Mouse (Mus musculus) MN1 (cell line): ENCODE results near the gene Acaca.

Experiments used
- DNase-seq: peaks from one replicate; pipeline ENCODE4 v3.0.0-alpha.2; 2016; ENCODE audit warnings: low spot score

Gene Acaca

DNA sequence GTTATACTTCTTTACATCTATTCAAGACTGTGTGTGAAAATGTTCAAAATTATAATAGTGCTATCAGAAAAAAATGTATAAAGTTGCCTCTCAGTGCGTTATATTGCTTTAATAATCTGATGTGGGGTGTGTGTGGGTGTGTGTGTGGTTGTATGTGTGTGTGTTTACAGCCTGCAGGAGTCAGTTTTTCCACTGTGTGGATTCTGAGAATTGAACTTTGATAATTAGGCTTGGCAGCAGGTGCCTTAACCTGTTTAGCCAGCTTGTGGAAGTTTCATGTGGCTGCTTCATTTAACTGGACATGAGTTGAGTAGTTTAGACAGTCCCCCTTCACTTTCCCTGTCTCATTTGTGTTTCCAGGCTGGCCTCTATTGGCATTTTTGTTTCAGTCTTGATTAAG lies 117.9 kb downstream of the Acaca start:
- DNase-seq: no peak

DNA sequence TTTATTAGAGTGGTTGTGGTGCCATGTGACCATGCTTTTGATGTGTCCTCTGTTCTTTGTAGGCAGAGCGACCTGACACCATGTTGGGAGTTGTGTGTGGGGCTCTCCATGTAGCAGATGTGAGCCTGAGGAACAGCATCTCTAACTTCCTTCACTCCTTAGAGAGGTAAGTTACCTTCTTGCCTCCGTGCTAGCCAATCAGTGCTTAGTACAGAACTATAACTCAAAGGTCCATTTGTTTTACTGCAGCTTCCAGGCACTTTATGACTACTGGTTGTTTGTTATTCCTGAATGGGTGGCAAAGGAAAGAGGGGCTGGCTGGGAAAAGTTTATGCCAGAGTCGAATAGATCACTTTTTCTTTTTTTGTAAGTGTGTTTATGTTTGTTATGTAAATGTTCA lies 121.7 kb downstream of the Acaca start:
- no peak for DNase-seq

DNA sequence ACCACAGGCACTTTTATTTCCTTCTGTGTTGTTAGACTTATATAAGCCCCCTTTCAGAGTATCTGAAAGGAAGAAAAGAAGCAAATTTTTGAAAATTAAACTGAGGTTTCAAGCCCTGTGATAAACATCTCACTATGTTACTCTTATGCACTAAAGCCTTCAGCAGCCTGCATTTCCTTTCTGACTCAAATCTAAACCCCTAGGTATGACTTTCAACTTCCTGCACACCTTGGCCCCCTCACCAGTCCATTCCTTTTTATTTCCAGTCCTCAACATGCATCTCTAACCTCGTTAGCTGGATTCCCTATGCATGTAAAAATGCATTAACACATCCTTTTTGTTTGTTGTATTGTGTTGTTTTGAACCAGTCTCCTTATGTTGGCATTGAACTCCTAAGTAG lies 123.0 kb downstream of the Acaca start:
- no peak for DNase-seq

DNA sequence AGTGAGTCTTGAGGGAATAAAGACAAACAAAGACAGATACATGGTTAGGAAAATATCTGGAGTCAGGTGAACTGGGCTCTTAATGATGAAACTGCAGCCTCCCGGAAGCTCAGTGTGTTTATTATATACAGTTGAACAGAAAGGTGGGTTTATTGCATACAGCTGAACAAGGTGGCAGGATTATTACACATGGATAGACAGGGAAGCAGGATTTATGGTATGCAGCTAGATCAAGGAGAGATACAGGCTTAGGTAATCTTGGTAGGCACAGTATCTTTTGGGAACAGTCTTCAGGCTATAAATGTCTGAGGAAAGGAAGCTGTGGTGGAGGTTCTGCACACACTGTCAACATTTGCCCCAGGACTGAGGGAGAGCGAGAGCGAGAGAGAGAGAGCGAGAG lies 126.4 kb downstream of the Acaca start:
- no peak for DNase-seq

DNA sequence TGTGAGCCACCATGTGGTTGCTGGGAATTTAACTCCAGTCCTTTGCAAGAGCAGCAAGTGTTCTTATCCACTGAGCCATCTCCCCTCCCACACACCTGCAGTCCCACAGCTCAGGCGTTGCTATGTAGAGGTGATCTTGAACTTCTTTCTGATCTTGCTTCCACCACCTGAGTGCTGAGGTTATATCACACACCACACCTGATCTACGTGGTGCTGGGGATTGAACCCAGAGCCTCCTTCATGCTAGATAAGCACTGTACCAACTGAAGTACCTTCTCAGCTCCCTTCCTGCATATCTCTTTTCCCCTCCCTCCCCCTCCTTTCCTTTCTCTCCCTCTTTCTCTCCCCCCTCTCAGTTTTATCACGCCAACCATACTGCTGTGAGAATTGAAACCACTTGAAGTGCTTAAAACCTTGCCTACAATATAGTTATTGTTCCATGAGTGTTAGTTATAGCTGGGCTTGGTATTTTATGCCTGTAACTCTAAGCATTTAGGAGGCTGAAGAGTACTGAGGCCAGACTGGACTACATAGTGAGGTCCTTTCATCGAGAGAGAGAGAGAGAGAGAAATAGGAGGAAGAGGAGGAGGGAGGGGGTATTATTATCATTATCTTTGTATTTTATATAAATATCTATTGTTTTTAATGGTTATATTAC lies 128.7 kb downstream of the Acaca start:
- DNase-seq: no peak

DNA sequence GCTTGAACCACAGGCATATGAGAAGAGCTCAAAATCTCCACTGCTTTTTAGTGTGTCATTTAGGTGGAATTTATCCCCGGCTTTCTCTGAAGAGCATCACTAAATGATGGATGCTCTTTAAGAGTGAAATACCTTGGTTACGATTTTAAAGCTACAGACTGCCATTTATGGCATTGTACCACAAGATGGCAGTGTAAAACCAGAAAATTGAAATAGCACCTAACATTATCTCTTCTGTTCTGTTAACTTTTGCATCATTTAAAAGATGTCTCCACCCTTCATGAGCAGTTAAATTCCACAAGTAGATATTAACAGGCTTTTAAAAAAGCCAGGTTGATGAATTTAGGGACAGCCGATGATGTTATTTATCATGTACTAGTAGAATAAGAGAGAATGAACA lies 135.0 kb downstream of the Acaca start:
- peak; percentile 58 for DNase-seq

DNA sequence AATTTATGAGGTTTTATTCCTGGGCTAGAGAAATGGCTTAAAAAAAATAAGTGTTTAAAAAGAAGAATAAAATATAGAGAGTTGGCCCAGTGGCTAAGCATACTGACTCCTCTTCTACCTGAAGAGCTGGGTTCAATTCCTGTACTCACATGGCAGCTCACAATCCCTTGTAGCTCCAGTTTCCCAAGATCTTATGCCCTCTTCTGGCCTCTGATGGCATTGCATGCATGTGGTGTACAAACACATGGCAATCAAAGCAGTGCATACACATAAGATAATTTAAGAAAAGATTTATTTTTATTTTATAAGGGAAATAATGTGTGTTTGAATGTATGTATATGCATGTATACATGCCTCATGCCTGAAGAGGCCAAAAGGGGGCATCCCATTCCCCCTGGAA lies 138.6 kb downstream of the Acaca start:
- no peak for DNase-seq

DNA sequence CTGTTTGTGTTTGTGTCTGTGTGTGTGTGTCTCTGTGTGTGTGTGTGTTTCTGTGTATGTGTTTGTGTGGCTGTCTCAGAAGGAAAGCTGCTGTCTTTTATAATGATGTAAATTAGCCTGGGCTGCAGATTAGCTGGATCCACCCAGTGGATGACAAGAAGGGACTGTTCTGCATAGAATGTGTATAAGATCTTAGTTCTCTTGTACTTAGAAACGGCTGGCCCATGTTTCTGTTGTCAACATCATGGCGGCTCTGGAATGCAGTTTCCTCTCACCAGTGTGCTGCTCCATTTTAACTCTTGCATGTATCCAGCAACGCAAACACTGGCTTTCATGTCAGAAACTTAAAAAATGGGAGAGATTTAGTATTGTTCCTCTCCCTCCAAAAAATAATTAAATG lies 141.0 kb downstream of the Acaca start:
- DNase-seq: no peak

DNA sequence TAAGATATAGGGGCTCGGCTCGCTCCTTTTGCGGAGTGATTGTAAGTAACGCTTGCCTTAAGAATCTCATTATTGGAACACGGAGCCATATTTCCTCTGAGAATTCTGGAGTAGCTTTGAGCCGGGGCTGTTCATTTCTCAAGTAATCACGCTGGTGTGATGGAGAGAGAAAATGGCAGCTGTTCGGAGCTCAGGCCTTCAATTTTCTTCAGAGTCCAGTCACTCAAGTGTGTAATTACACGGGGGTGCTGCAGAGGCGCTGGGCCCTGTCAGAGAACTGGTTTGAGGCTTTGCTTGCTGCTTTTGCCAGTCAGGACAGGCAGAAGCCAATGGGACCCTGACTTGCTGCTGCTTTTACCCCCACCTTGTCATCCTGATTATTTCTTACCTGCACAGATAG lies 142.5 kb downstream of the Acaca start:
- DNase-seq: no peak

DNA sequence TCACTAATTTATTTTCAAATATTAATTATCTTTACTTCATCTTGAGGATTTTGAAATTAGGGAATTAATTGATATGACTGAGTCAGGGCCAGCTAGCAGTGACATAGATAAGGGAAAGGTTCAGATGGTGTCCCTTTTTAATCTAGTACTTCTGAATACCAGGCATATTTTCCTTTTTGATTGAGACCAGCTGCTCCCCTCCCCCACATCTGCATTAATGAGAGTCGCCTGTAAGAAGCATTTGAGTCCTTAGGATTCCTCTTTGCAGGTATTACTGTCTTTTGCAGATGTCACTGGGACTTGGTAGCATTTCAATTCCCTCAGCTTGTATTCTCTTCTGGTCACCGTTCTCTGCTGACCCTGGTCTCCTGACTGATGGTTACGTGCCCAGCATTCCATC lies 143.1 kb downstream of the Acaca start:
- DNase-seq: no peak

DNA sequence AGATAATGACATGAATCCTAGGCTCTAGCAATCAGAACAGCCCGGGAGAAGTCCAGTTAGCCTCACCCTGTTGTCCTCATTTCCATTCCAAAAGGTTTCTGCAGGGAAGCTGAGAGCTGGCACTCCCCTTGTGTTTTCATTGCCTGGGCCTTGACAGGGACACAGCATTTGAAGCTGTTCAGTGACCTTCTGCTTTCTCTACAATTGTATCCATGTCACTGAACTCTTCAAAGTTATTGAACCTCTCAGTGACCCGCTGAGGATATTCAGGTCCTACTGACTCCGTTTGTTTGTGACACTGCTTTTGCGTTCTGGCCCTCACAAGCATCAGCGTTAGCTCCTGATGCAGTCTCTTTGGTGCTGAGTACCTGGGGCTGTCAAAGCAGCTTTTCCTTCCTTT lies 147.5 kb downstream of the Acaca start:
- no peak for DNase-seq

DNA sequence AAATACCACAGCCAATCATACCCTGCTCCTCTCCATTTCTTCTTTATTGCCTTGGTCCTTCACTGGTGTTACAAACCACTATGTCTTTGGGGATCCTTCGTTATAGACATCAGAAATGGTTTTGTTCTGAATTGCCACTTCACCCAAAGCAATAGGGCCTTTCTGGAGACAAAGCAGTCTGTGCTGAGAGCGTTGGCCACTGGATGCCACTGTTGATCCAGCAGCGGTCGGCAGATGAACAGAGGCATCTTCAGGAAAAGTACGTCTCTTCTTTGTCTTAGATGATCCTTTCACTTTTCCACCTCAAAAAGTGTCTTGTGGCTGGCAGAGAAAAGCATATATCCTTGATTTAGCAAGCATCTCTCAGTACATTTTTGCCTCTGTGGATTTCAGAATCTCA lies 151.8 kb downstream of the Acaca start:
- DNase-seq: peak; percentile 16

DNA sequence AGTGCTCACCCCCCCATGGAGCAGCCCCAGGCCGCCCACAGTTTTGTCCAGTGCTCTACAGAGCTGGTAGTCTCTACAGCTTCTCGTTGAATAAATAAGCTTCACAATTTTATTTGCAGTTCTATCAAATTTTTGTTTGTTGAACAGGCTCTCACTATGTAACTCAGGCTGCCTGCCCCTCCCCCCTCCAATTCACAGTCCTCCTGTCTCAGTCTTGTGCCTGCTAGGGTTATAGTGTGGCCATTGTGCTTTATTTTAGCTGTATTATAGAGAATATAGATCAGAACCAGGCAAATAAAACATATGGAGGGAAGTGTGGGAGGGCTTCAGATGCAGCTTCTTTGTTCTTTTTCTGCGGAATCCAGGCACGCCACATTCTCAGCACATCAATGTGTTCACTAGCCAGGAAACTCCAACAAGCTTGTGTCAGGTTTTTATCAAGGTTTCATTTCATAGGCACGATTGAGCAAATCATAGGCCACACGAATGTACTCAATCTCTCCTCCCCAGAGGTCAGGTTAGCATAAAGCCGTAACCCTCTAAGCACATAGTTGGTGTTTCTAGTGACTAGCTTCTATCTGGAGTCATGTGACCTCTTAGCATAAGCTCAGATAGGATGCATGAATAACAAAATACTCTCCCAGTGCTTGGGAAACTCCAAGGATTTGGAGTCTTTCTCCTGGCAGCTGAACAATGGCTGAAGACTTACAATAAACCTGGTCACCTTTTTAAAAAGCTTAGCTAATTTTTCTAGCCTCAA lies 153.7 kb downstream of the Acaca start:
- DNase-seq: no peak

DNA sequence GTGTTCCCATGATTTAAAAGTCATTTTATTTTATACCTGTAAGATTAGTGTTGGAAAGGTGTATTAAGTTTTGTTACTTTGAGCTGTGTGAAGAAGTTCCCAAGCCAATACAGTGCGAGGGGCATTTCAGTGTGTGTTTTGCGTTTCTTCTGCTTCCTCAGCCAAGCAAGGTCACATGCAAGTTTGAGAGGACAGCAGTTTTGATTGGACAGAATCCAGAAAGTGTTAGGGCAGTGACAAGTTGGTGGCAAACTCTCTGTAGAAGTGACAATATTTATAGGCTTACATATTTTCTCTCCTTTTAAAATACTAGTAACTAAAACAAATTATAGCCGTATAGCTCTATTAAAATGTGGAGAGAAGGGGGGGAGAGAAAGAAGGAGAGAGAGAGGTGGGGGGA lies 161.3 kb downstream of the Acaca start:
- no peak for DNase-seq

DNA sequence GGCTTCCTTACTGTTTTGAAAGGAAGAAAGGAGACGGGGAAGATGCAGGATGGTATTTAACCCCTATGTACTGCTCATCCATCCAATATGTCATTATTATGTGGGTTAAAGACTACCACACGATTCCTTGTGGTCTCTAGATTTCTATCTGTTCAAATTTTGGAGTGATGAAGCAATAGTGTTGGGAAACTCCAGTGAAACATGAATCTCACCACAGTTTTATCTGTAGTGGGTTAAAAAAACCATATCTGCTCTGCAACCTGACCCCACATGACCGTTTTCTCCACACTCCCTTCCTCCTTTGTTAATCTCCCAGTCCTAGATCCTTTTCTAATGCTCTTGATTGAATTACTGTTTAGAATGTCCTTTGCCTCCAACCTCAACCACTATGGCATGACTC lies 163.1 kb downstream of the Acaca start:
- DNase-seq: no peak

DNA sequence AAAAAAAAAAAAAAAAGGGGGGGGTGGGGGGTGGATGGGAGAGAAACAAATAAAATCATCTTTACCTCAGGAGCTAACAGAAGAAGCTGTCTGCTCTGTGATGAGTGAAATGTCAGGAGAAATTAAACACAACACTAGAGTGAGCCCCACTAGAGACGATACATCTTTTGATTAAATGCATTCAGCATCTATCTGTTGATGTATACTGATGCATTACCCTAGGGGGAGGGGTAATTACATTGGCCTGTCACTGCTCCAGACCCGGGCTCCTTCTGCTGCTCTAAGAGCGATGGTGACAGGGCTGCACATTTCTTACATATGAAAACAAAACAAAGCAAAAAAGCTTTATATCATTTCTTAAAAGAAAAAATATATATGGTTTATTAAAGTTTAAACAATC lies 163.8 kb downstream of the Acaca start:
- DNase-seq: peak; percentile 11

DNA sequence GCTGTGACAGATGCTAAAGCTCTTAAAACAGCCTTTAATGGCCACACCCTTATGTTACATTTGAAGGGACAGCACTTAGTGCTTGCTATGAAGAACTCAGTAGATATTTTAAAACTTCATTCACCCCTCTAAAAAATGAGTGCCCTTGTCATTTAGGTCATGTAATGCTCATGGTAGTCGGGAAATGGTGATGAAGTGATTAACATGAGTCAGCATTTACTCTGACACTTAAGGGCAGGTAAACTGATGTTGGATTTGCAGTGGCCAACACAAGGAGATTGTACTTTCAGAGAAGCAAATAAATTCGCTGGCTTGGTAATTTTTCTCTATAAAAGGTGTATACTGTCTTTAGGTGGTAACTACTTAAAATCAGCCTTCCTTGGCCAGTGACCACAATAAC lies 166.9 kb downstream of the Acaca start:
- no peak for DNase-seq

DNA sequence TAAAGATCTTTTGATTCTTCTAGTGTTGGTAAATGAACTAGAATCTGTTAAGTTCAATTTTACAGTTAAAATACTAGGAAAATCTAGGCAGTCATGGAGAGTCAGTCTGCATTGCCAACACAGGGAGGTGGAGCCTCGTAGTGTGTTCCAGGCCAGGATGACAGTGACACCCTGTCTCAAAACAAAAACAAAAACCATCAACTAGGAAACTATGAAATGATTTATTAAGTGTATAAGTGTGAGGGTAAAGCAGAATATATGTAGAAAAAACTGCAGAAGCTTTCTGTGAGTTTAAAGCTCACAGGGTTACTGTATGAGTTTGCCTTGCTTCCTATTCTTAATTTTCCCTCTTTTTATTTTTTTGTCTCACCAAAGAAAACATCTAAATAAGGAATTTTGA lies 176.0 kb downstream of the Acaca start:
- no peak for DNase-seq

DNA sequence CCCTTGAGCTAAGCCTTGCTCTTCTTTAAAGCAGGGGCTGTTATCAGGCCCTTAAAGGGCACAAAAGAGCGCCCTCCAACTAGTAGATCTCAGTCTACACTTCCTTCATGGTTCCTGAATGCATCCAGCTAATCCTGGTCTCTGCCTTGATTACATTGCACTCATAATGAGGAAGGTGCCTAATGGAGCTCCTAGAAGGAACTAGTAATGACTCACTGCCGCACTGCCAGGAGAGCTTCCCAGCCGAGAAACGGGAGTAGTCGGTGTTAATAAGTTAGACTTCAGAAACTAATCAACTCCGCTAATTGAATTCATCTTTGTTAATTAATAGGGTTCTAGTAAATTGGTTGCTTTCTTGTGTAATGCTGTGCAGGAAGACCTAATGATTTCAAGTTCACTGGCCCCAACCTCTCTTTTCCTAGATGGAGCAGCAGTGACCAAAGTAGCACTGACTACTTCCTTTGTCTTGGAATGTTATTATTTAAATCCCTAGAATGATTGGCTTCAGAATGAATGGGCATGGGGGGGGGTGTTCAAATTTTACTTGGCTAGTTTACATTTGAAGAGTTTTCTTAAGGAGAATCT lies 176.8 kb downstream of the Acaca start:
- DNase-seq: no peak

DNA sequence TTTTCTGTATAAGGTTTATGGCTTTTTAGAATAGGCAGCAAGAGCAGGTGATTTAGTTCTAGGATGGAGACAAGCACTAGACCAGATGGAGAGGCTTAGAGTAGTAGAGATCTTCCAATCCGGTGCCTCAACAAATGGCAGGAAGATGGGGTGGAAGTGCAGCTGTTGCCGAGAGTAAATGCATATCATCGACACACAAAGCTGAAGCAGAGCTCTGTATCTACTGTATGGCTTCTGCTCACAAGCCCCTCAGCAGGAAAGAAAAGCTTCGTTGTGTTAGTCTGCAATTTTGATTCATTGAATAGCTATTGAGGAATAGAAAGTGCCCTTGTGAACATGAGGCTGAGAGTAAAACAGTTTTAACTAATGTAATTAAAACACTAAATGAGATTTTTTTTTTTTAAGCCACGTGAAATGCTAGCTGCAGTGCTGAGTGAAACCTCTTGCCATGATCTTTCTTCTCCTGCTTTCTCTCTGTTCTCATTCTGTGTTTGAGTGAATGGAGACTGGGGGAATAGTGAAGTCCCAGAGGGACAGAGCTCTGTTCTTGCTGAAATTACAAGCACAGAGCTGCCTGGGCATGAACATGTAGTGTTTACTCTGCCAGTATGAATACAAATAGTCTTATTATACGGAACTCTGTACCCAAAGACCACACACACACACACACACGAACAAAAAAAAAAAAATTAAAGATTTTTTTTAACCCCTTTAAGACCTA lies 194.7 kb downstream of the Acaca start:
- DNase-seq: no peak

DNA sequence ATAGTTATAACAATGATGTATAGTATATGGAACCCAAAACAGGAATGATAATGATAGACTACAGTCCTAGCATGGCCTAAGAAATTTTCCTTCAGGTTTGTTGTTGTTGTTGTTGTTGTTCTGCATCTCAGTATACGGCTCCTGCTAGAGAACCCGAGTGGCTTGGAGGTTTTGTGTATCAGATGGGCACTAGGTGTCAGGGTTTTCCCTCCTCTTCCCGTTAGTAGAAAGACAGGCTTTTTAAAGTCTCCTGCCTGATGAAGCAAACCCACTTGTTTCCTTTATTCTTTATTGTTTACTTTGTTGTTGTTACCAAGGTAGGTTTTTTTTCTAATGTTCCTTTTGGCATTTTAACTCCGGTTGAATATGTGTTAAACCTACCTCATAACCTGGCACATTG lies 197.6 kb downstream of the Acaca start:
- DNase-seq: no peak

DNA sequence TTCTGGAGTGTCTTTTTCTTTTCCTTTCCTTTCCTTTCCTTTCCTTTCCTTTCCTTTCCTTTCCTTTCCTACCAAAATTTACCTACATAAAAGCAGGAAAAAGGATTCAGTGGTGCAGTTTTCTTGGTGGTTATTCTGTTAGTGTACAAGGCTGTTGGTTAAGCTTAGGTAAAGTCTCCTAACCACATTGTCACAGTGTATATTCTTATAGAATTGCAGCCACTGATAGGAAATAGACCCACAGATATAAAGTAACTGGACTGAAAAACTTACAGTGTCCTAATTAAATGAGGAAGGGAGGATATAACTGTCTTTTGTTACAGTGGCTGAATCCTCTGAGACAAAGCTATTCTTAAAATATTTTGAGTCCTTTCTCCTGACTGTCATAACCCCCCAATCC lies 202.9 kb downstream of the Acaca start:
- no peak for DNase-seq

DNA sequence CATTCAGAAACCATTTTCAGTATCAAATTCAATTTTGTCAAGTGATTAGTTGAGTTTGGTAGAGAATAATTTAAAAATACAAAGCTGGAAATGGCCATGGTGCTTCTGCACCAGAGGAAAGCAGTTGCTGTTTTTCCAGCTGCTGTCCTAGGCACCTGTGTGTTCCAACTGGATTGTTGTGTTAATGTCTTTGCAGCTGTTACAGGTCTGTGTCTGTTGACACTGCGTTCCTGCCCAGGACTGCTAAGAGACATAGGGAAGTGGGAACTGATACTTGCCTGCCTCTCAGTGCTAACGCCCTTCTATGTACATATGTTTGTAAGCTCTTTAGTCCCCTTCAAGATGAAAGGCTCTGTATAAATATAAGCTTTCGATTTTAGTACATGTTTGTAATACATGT lies 203.4 kb downstream of the Acaca start:
- DNase-seq: no peak
